Mouse (Mus musculus) spleen, adult 2 months (tissue): Measurements from ENCODE around the gene Fam163b.

Source experiments
- CTCF ChIP-seq: fragments of 200-500 bp; IDR thresholded peaks from 2 replicates; pipeline ENCODE4 v1.5.1; 2011; ENCODE audit warnings: mild to moderate bottlenecking, inconsistent platforms; ENCODE audit not compliant: insufficient read depth, insufficient read length, insufficient replicate concordance; ENCODE audit errors: extremely low read depth
- POLR2A ChIP-seq: fragments of 200-500 bp; IDR thresholded peaks from 2 replicates; pipeline ENCODE4 v1.6.1; 2011; ENCODE audit warnings: low read depth, low read length, inconsistent platforms

DNA sequence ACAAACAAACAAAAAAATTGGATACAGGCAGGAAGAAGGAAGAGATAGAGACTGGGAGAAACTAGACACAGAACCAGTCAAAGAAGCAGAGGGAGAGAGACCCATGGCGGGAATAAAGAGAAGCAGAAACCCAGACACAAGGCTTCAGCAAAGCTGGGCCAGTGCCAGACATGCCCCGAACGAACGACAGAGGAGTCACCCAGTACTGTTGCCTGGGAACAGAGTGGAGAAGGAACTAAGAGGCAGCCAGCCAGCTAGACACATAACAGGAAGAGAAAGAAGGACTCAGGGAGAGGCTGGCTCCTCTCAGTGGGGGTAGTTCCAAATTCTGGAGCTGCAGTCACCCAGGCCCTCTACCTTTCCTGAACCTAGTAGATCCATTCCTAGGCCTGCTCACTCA, 71.2 kb downstream of the Fam163b start:
- TF ChIP-seq POLR2A (no peak), CTCF (no peak)
